Mouse (Mus musculus): Measurements from ENCODE around the gene Ubtd1.

Gene Ubtd1

DNA sequence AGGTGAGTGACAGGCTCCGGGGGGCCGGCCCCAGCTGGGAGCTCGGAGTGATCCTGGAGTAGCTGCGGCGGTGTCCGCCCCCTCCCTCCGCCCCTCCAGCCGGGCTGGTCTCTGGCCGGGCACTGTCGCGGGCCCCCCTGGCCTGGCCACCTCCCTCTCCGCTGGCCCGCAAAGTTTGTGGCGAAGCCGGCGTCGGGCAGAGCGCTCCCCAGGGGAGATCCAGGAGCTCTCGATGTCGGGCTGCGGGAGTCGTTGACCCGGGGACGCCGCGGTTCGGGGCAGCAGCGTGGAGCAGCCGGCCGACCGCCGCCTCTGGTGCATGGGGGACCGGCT, at the start of gene Ubtd1:
TSS of gene Ubtd1 (plus strand) at position 169 of the 333 bp plus-strand sequence.
- no peak; the same call in 1 of the 2 replicates for ATAC-seq (ENCODE audit: low TSS enrichment)

- ATAC-seq (ENCODE audit: low TSS enrichment), result peak; percentile 44
Measured at GRCm38 (mm10) chr19:41932686-41933085, 48.9 kb upstream of the Ubtd1 start.

DNA sequence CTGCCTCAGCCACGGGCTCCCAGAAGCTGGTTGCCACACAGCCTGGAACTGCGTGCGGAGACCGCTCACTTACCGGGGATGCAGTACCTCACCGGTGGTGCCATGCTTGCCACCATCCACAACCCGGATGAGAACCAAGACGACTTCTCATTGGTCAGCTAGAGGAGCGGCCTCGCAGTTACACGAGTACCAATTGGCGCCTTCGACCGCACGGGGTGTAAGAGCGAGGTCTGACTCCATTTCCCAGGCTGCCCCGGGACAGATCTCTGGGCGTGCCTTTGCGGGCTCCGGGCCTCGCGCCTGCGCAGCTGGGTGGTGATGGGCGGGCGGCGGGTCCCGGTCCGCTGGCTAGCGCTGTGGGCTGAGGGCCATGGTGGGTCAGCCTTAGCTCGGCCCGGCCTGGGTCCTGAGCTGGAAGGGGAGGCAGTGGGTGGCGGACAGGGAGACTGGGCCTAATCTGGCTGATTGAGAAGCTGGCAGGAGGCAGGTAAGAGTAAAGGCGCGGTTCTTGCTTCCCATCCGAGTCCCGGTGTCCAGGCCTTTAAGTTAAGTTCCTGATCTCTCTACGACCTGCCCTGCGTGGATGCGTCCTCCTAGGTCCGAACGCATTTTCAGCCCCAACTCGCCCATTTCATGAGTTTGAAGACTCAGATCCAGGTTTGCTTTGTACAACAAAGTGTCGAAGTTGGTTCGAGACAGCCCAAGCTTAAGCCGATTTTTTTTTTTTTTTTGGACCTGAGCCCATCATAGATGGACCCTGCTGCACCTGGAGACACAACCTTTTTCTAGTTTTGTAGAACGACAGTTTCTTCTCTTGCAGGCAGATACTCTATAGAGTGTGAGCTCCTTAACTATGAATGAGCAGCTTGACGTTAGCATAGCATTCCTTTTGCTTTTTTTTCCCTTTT, 48.1 kb upstream of the Ubtd1 start, which contains the start of the genes Exosc1 and Zdhhc16:
TSS of gene Exosc1 (minus strand) at position 245 of the 908 bp plus-strand sequence.
TSS of gene Zdhhc16 (plus strand) at position 302 of the 908 bp plus-strand sequence.
- peak; percentile 99 for ATAC-seq (ENCODE audit: low TSS enrichment)

- no peak for ATAC-seq (ENCODE audit: low TSS enrichment)
Measured at GRCm38 (mm10) chr19:41934124-41934523, 47.4 kb upstream of the Ubtd1 start.

DNA sequence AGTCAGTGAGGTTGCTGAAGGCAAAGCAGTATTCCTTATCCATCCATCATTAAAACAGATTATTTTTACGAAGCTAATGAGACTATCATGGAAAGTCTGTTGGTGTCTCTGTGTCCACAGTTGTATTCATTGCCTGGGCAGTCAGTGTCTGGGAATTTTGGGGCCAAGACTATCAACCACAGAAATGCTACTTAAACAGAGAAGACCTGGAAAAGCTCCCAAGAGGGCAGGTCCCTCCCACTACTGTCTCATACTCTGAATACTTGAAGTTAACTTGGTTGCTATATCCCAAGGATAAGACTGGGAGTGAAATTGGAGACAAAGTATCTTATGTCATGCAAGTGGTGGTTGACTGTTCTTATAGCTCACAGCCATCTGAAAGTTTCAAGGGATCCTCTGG, 45.6 kb upstream of the Ubtd1 start:
- ATAC-seq (ENCODE audit: low TSS enrichment), result no peak

DNA sequence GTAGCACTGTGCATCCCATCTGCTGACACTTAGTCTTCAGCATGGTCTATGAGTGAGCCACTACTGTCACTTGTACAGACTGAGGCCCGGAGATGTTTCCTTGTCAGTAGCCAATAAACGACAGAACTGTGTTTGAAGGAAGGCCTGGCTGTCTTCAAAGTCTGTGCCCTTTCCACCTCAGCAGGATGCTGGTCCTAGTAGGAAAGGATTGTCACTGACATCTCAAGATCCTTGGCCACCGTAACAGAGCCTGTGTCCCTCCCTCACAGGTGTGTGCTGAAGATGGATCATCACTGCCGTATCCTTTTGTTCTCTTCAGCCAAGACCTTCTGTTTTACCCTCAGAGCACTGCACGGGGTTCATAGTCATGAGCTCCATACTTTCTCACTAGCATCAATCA, 43.0 kb upstream of the Ubtd1 start:
- ATAC-seq (ENCODE audit: low TSS enrichment), result no peak

GRCm38 (mm10) chr19:41943841-41944240, 37.7 kb upstream of the Ubtd1 start:
- ATAC-seq (ENCODE audit: low TSS enrichment), result no peak

DNA sequence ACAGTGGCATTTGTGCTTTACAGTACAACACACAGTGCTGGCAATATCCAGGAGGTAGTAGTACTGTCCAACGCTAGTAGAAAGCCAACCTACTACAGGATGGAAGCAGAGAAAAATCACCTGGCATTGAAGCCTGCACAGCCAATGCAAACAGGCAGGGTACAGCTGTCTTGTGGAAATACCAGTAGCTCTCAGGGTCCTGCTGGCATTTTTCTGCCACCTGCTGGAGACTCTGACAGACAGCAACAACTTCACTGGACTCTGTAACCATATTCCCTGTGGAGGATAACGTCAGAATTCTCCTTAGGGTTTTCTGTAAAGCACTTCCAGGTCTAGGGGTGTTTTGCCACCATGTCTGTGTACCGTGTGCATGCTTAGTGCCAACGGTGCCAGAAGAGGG, 29.3 kb upstream of the Ubtd1 start:
- ATAC-seq (ENCODE audit: low TSS enrichment), result peak; percentile 68; the same call in 1 of the 2 replicates

DNA sequence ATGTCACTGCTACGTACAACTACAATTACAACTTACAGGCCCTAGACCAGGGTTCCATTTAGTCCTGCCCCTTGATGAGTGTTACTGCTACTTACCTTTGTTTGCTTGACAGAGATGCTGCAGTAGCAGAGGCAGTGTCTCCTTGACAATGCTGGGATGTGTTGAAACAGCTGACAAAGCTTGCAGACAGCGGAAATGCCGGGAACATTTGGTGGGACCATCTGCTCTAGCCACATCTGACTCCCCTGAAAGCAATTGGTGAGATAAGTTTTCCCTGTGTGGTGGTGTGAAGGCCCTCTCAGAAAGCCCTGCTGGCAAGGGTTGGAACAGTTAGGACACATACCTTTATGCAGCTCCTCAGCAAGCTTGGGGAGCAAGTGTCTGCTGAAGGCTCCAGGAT, 28.0 kb upstream of the Ubtd1 start:
- ATAC-seq (ENCODE audit: low TSS enrichment), result no peak

- ATAC-seq (ENCODE audit: low TSS enrichment), result no peak
Measured at GRCm38 (mm10) chr19:41969618-41970017, 11.9 kb upstream of the Ubtd1 start.

- peak; percentile 92 for ATAC-seq (ENCODE audit: low TSS enrichment)
Measured at GRCm38 (mm10) chr19:41973891-41974794, 7.4 kb upstream of the Ubtd1 start.

DNA sequence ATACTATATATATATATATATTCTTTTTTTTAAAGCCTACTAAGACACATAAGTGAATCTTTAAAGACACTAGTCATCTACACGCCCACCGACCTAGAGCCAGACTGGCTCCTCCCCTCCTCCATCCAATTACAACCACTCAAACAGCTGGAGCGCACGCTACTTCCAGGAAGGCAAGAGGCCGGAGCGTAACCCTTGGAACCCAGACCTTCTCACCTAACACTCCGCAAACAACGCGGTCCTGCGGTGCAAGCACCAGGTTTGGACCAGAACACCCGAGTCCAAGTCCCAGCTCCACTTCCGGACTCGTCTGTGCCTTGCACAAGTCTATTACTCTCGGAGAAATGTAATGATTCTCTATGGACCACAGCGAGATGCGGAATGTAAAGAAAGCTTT, 1.1 kb upstream of the Ubtd1 start:
- ATAC-seq (ENCODE audit: low TSS enrichment), result no peak

DNA sequence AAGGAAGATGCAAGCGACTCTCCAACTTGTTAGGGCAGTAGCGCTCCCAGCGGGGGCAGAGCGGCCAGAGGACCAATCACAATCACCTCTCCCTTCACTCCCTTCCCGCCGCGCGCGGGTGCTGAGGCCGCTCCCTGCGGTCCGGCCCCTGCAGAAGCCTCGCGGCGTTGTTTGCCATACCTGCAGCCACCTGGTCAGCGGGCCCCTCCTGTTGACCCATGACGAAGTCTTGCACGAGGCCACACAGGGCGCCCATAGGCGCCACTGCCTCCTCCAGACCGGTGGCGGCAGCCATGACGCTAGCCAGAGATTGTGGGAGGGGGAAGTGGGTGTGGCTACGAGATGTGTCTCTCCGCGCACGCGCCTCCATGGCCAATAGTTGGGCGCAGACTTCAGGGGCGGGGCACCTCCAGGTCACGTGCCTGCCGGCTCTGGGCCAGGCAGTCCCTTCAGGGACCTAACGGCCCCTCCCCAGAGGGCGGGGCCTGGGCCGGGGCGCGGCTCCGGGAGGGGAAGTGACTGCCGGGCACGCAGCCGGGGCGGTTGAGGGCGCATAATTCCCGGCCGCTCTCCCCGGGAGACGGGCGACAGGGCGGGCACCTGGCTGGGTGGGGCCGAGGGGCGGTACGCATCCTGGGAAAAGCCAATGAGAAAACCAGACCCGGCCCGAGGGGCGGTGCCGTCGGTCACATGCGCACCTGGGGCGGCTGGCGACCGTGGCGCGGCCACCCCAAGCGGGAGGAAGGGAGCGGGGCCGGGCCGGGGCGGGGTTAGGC, 556 bp upstream of the Ubtd1 start, which contains the start of gene Mms19:
TSS of gene Mms19 (minus strand) at position 339 of the 776 bp plus-strand sequence.
- ATAC-seq (ENCODE audit: low TSS enrichment), result peak; percentile 84

DNA sequence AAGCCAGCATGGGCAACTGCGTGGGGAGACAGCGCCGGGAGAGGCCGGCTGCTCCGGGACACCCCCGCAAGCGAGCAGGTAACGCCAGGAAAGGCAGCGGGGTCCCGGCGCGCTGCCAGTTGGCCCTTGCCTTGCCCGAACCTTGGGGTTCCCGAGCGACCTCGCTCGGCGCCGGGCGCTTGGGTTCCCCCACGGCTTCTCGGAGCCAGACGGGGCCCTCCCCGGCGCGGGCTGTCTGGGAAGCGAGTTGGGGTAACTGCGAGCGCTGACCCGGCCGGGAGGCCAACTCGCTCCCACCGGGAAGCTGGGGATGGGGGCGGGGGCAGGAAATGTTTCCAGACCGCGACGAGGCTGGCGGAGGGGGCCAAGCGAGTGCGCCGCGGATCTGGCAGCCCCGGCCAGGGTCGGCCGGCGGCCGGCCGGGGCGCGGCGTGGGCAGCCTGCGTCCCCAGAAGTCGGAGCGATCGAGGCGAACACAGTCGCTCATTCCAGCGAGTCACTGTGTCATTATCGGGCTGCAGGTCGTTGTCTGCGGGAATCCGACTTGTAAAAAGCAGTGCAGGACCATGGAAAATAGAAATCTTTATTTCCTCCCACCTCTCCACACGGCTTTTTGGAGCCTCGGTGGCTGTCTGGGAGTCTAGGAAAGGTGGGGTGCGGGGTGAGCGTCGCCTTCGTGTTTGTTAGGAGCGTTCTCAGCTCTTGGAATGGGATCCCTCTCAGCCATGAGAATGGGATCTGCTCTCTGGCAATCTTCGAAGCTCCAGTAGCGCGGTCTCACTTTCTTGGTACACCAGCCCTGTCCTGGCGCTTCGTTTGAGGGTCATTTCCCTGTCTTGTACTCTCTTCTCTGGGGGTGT, 598 bp downstream of the Ubtd1 start:
- ATAC-seq (ENCODE audit: low TSS enrichment), result no peak

DNA sequence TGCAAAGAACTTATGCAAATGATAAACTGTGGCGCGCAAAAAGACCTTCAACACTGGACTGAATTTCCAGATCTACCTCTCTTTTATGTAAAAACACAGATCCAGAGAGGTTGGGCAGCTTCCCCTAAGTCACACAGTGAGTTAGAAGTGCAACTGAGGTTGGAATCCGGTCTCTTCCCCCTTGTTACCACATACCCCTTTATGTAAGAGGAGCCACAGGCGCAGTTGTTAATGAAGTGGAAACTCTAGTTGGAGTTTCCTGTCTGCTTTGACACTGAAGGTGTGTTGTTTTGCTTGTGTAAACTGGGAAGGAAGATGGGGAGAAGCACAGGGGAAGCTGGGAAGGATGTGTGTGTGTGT, 1.2 kb downstream of the Ubtd1 start:
- ATAC-seq (ENCODE audit: low TSS enrichment), result no peak

GRCm38 (mm10) chr19:41985994-41986393, 4.4 kb downstream of the Ubtd1 start:
- ATAC-seq (ENCODE audit: low TSS enrichment), result no peak

DNA sequence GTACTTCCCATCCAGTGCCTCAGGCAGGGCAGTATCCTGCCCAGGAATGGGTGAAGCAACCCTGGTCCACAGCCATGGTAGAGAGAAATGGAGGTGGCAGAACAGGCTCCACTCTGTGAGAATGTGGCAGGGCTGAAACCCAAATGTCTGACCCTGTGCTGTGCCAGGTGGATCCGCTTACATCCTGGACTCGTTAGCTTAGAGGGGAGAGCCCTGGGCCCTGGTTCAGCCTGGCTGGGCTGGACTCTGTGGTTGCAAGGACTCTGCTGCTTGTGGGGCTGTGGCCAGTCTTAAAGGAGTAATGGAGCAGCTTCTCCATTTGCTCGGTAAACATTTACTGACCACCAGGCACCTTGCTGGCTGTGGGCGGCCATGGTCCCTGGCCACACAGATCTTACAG, 5.6 kb downstream of the Ubtd1 start:
- ATAC-seq (ENCODE audit: low TSS enrichment), result no peak

DNA sequence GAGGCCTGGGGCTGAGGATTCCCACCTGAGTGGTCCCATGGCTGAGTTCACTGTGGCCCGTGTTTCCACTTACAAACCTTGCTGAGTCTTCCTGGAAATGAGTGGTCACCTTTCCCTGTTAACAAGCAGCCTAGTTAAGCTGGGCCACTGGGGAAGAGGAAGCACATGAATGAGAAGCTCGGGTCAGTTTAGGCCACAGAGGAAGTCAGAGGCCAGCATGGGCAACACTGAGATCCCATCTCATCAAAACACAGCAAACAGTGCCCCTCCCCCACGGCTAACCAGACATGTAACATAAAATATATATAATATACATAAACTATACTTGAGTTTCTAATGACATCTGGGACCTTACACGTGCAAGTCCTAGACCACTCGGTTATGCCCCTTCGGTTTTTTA, 8.2 kb downstream of the Ubtd1 start:
- ATAC-seq (ENCODE audit: low TSS enrichment), result no peak

GRCm38 (mm10) chr19:41991926-41992477, 10.4 kb downstream of the Ubtd1 start:
- ATAC-seq (ENCODE audit: low TSS enrichment), result 0 out of 2 replicates have a peak, but pooled peaks have one; percentile 20

- no peak for ATAC-seq (ENCODE audit: low TSS enrichment)
Measured at GRCm38 (mm10) chr19:41992971-41993370, 11.4 kb downstream of the Ubtd1 start.
